Mouse (Mus musculus): Measurements from ENCODE around the gene 4933405O20Rik. TPM values are rescaled to one million over a fixed set of nuclear protein-coding genes. Genes with fewer than 3 reads are reported as not detected.

Gene 4933405O20Rik
- not detected for polyA plus RNA-seq (2012; fragmentation: generic; extraction: Trizol)

GRCm38 (mm10) chr7:50598890-50599289 is at the start of gene 4933405O20Rik:
TSS of gene 4933405O20Rik (plus strand) at chr7:50599190.

